Mouse (Mus musculus): ENCODE measurements around the gene Il17d.

- TF ChIP-seq CTCF (IDR thresholded peaks at IDR 0.05; ENCODE audit: low read depth) (no peak), EP300 (IDR thresholded peaks at IDR 0.05; ENCODE audit: low read depth) (no peak)
Measured at GRCm38 (mm10) chr14:57536820-57537219, 12.2 kb downstream of the Il17d start.

All from heart, postnatal 0 days (tissue).